Mouse (Mus musculus) ES-E14 (cell line): ENCODE measurements at regions not wholly inside any gene's neighbourhood (a gene's known extent, or its start where the extent isn't known, plus 50 kb on each side); places are given as distances from the start of the nearest gene placed in this dataset.
"Not testable (repeated sequence)": the region's sequence is repeated elsewhere in the genome, so short reads cannot be mapped to it uniquely, and the experiment has no call there.

Experiments
- DNase-seq: peaks from one replicate; pipeline ENCODE4 v3.0.0-alpha.2; 2013; ENCODE audit warnings: low read depth, low spot score
- H3K27ac ChIP-seq: 2 replicates; pipeline ENCODE4 v1.5.1; 2012; ENCODE audit warnings: low read depth, mild to moderate bottlenecking, low read length, moderate library complexity, mixed read lengths; ENCODE audit not compliant: poor library complexity, insufficient read depth, severe bottlenecking
- H3K36me3 ChIP-seq: 2 replicates; pipeline ENCODE4 v1.6.1; 2012; ENCODE audit warnings: mild to moderate bottlenecking, low read length, moderate library complexity, mixed read lengths; ENCODE audit not compliant: control insufficient read depth, poor library complexity, insufficient read depth, severe bottlenecking
- H3K4me1 ChIP-seq, 2 experiments: fragments of 150-350 bp in 1 of 2; sonication (generic) in 1 of 2; 2 replicates each; pipeline ENCODE4 v1.6.1; 2012; ENCODE audit warnings: low read length in 2 of 2, mild to moderate bottlenecking in 1 of 2, mixed read lengths in 1 of 2; ENCODE audit not compliant: control insufficient read depth in 2 of 2, insufficient read depth in 2 of 2, poor library complexity in 1 of 2
- H3K4me3 ChIP-seq, 2 experiments: fragments of 150-350 bp in 1 of 2; sonication (generic) in 1 of 2; 2 replicates each; pipeline ENCODE4 v1.5.1; 2012; ENCODE audit warnings: low read length in 2 of 2, low read depth in 1 of 2, mild to moderate bottlenecking in 1 of 2, mixed read lengths in 1 of 2; ENCODE audit not compliant: insufficient read depth in 1 of 2, poor library complexity in 1 of 2, severe bottlenecking in 1 of 2
- H3K9ac ChIP-seq: 2 replicates; pipeline ENCODE4 v1.6.1; 2012; ENCODE audit warnings: low read depth, mild to moderate bottlenecking, low read length, mixed read lengths; ENCODE audit not compliant: poor library complexity, insufficient read depth, severe bottlenecking
- H3K9me3 ChIP-seq: fragments of 150-350 bp; sonication (generic); 2 replicates; pipeline ENCODE4 v1.6.1; 2012; ENCODE audit warnings: low read depth, mild to moderate bottlenecking, low read length; ENCODE audit not compliant: control insufficient read depth, insufficient read depth
- CHD2 ChIP-seq: IDR thresholded peaks from 2 replicates; pipeline ENCODE4 v1.6.1; 2014; ENCODE audit warnings: mild to moderate bottlenecking, low read depth, low read length, inconsistent platforms
- HCFC1 ChIP-seq: IDR thresholded peaks from 2 replicates; pipeline ENCODE4 v1.6.1; 2012; ENCODE audit warnings: low read length, inconsistent platforms, borderline replicate concordance; ENCODE audit not compliant: insufficient read depth
- MAFK ChIP-seq: IDR thresholded peaks from 2 replicates; pipeline ENCODE4 v1.6.1; 2014; ENCODE audit warnings: mild to moderate bottlenecking, low read depth, low read length, inconsistent platforms; ENCODE audit not compliant: insufficient read depth
- ZC3H11A ChIP-seq: IDR thresholded peaks from 2 replicates; pipeline ENCODE4 v1.6.1; 2012; ENCODE audit warnings: low read depth, mild to moderate bottlenecking, inconsistent platforms, low read length, borderline replicate concordance
- ZNF384 ChIP-seq: IDR thresholded peaks from 2 replicates; pipeline ENCODE4 v1.6.1; 2012; ENCODE audit warnings: low read depth, low read length, inconsistent platforms
- in situ Hi-C, 2 experiments: fragments of 600-800 bp; cut with MboI; formaldehyde crosslinking; loops; one replicate each; pipeline ENCODE4 v1.15.1; 2025; ENCODE audit warnings: low sequenced_read_pairs in 2 of 2, inconsistent platforms in 1 of 2; ENCODE audit not compliant: unreplicated experiment in 2 of 2

GRCm38 (mm10) chr6:109172104-109172850 lies 343.8 kb downstream of the Edem1 start:
- Histone ChIP-seq H3K36me3 (no peaks in the 10 kb centered on the region), H3K9me3 (no peaks in the 10 kb centered on the region), H3K9ac (no peak overlapping the region), H3K4me1 (no peaks in the 10 kb centered on the region), H3K27ac (no peak overlapping the region), H3K4me3 (no peak overlapping the region)
- DNase-seq, result no peak
- in situ Hi-C loops, result no loop called here
- TF ChIP-seq MAFK (no peak), HCFC1 (no peak), ZC3H11A (no peak), CHD2 (no peak)

GRCm38 (mm10) chr6:109173015-109173414 lies 344.6 kb downstream of the Edem1 start:
- DNase-seq, result no peak
- no peaks in the 10 kb centered on the region for H3K9me3 ChIP-seq
- H3K9ac ChIP-seq, result no peak overlapping the region
- TF ChIP-seq CHD2, result no peak
- no peak for TF ChIP-seq MAFK
- no peak for TF ChIP-seq ZNF384
- no peak for TF ChIP-seq HCFC1
- no peak for TF ChIP-seq ZC3H11A
- H3K27ac ChIP-seq, result no peak overlapping the region
- no peaks in the 10 kb centered on the region for H3K36me3 ChIP-seq
- H3K4me1 ChIP-seq, result no peaks in the 10 kb centered on the region
- in situ Hi-C loops, result no loop called here
- no peak overlapping the region for H3K4me3 ChIP-seq

DNA sequence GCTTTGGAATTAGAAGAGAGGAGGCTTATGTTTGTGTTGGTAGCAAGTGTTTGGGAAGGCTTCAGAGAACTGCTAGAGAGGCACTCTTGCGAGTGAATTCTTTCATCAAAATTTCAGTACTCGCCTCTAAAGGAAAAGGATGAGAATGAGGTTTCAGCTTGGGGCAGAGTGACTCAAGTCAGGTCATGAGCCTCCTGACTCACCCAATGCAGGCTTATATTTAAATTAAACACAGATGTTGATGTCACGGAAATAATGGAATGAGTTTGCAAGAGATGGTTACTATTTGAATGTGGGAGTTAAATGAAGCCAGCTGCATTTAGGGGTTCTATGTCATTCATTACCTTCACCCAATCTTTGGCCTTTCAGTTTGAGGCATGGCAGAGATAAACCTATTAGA lies 348.4 kb downstream of the Edem1 start:
- no peak overlapping the region for H3K27ac ChIP-seq
- no peaks in the 10 kb centered on the region for H3K36me3 ChIP-seq
- TF ChIP-seq CHD2 (no peak), HCFC1 (no peak), ZNF384 (no peak), MAFK (no peak), ZC3H11A (no peak)
- in situ Hi-C loops, result no loop called here
- H3K9ac ChIP-seq, result no peak overlapping the region
- no peak overlapping the region for H3K4me3 ChIP-seq
- no peaks in the 10 kb centered on the region for H3K9me3 ChIP-seq
- no peak for DNase-seq
- H3K4me1 ChIP-seq, result no peaks in the 10 kb centered on the region

GRCm38 (mm10) chr6:109182878-109183277 lies 354.4 kb downstream of the Edem1 start:
- TF ChIP-seq MAFK (no peak), CHD2 (no peak), ZC3H11A (no peak), HCFC1 (no peak), ZNF384 (no peak)
- H3K36me3 ChIP-seq, result no peaks in the 10 kb centered on the region
- H3K4me1 ChIP-seq, result no peaks in the 10 kb centered on the region
- no peaks in the 10 kb centered on the region for H3K9me3 ChIP-seq
- no peak overlapping the region for H3K27ac ChIP-seq
- DNase-seq, result no peak
- H3K9ac ChIP-seq, result no peak overlapping the region
- in situ Hi-C loops, result no loop called here
- H3K4me3 ChIP-seq, result no peak overlapping the region

GRCm38 (mm10) chr6:109193061-109193460 lies 364.6 kb downstream of the Edem1 start:
- H3K27ac ChIP-seq, H3K4me3 ChIP-seq, DNase-seq, H3K4me1 ChIP-seq, H3K36me3 ChIP-seq, H3K9me3 ChIP-seq, in situ Hi-C loops, H3K9ac ChIP-seq: not testable (repeated sequence)
